Mouse (Mus musculus): ENCODE results near the gene Mob3b. TPM values are rescaled to one million over a fixed set of nuclear protein-coding genes. Genes with fewer than 3 reads are reported as not detected.

Gene Mob3b
- polyA plus RNA-seq, 1 experiment from 2014 or later: 16.1 TPM

- WGBS: 80% methylated on average over 10 of the region's 10 CpGs
- no peak overlapping the region for H3K4me3 ChIP-seq
- no peak for ATAC-seq (ENCODE audit: borderline replicate concordance, extremely low read depth, low FRiP score, low TSS enrichment)
- H3K4me1 ChIP-seq: no peaks in the 10 kb centered on the region
- H3K27ac ChIP-seq: no peak overlapping the region
- H3K4me2 ChIP-seq: no peak overlapping the region
- no peaks in the 10 kb centered on the region for H3K36me3 ChIP-seq
- H3K27me3 ChIP-seq: no peaks in the 10 kb centered on the region
- no peaks in the 10 kb centered on the region for H3K9me3 ChIP-seq
- no peak overlapping the region for H3K9ac ChIP-seq
Observed at GRCm38 (mm10) chr4:35145726-35146125, 11.6 kb downstream of the Mob3b start.

DNA sequence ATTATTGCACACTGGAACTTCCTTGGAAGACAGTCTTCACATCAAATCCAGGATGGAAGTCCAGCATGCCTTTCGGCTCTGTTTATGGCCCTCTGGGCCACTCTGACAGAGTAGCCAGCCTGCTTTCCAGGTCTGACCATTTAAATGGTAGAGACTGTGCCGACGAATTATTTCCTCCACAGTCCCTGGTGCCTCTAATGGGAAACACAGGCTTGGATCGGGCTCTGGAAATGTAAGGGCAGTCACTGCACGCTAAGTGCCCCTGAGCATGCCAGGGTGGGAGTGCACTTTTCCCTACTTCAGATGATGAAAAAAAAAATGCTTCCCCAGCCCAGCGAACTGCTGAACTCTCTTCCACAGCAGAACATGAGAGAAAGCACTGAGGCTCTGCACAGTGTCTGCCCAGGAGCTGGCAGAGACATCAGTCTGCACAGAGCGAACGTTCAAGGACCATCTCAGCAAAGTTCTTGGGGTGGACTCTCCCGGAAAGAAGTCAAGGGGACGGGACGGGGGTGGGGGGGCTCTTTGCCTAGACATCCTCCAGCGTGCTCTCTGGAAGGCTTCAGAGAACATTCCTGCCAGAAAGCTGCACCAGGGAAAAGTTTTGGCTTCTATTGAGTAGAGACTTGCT lies 13.7 kb downstream of the Mob3b start:
- H3K9ac ChIP-seq: no peak overlapping the region
- no peak overlapping the region for H3K4me2 ChIP-seq
- H3K36me3 ChIP-seq: no peaks in the 10 kb centered on the region
- no peak overlapping the region for H3K27ac ChIP-seq
- no peaks in the 10 kb centered on the region for H3K4me1 ChIP-seq
- no peaks in the 10 kb centered on the region for H3K9me3 ChIP-seq
- no peak overlapping the region for H3K4me3 ChIP-seq
- no peaks in the 10 kb centered on the region for H3K27me3 ChIP-seq
- ATAC-seq (ENCODE audit: borderline replicate concordance, extremely low read depth, low FRiP score, low TSS enrichment): no peak
- 57% methylated on average over 12 of the region's 12 CpGs for WGBS

DNA sequence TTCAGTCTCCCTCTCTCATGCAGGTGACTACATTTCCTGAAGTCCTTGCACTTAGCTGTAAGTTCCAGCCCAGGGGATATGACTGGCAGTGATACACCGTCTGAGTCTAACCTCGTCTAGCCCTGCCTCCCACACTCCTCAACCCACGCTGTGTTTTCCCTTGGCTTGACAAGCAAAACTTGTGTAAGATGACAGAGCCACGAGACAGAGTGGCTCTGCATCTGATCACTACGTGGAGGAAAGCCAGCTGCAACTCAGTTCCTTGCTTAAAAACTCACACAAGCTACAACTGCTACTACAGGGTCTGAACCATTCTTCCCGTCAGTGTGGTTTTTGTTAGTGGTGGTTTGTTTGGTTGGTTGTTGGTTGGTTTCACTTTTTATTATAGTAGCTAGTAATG lies 17.0 kb downstream of the Mob3b start:
- no peak overlapping the region for H3K27ac ChIP-seq
- no peak for ATAC-seq (ENCODE audit: borderline replicate concordance, extremely low read depth, low FRiP score, low TSS enrichment)
- no peak overlapping the region for H3K4me2 ChIP-seq
- H3K9me3 ChIP-seq: no peaks in the 10 kb centered on the region
- 51% methylated on average over 6 of the region's 6 CpGs for WGBS
- H3K36me3 ChIP-seq: no peaks in the 10 kb centered on the region
- H3K4me1 ChIP-seq: 0 out of 2 replicates have a peak, but pooled peaks cover 3% of the 10 kb centered on the region
- no peak overlapping the region for H3K4me3 ChIP-seq
- H3K9ac ChIP-seq: no peak overlapping the region
- H3K27me3 ChIP-seq: no peaks in the 10 kb centered on the region

- Histone ChIP-seq H3K4me3 (no peak overlapping the region), H3K27ac (no peak overlapping the region), H3K9ac (no peak overlapping the region), H3K4me1 (peaks cover 8% of the 10 kb centered on the region; the same call in 1 of the 2 replicates), H3K27me3 (no peaks in the 10 kb centered on the region), H3K36me3 (no peaks in the 10 kb centered on the region), H3K9me3 (no peaks in the 10 kb centered on the region), H3K4me2 (no peak overlapping the region)
- no peak for ATAC-seq (ENCODE audit: borderline replicate concordance, extremely low read depth, low FRiP score, low TSS enrichment)
- 55% methylated on average over 6 of the region's 6 CpGs for WGBS
Observed at GRCm38 (mm10) chr4:35138077-35138476, 19.2 kb downstream of the Mob3b start.

GRCm38 (mm10) chr4:35136996-35137395 lies 20.3 kb downstream of the Mob3b start:
- no peaks in the 10 kb centered on the region for H3K27me3 ChIP-seq
- H3K36me3 ChIP-seq: no peaks in the 10 kb centered on the region
- no peaks in the 10 kb centered on the region for H3K9me3 ChIP-seq
- H3K4me3 ChIP-seq: no peak overlapping the region
- H3K27ac ChIP-seq: no peak overlapping the region
- ATAC-seq (ENCODE audit: borderline replicate concordance, extremely low read depth, low FRiP score, low TSS enrichment): no peak
- no peak overlapping the region for H3K4me2 ChIP-seq
- 58% methylated on average over 8 of the region's 8 CpGs for WGBS
- H3K9ac ChIP-seq: no peak overlapping the region
- H3K4me1 ChIP-seq: peaks cover 8% of the 10 kb centered on the region; the same call in 1 of the 2 replicates

DNA sequence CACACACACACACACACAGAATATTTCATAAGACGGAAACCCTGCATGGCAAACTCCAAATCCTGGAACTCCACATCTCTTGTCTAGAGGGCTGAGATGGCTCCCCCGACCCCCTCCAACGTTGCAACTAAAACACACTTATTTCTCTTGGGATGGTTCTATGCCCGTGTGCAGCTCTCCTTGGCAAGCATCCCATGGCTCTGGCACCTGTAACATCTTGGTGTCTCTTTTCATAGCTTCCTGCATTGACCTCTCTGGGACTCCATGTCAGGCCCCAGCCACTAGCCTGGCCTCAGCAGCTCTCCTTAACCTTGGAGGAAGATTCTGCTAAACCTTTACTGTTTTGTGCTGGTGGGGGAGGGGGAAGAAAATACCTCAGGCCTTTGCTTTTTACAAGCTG lies 21.5 kb downstream of the Mob3b start:
- Histone ChIP-seq H3K4me2 (no peak overlapping the region), H3K9me3 (no peaks in the 10 kb centered on the region), H3K27ac (no peak overlapping the region), H3K4me1 (peaks cover 13% of the 10 kb centered on the region; the same call in 1 of the 2 replicates), H3K4me3 (no peak overlapping the region), H3K9ac (no peak overlapping the region), H3K27me3 (no peaks in the 10 kb centered on the region), H3K36me3 (no peaks in the 10 kb centered on the region)
- no peak for ATAC-seq (ENCODE audit: borderline replicate concordance, extremely low read depth, low FRiP score, low TSS enrichment)
- 76% methylated on average over 4 of the region's 4 CpGs for WGBS

DNA sequence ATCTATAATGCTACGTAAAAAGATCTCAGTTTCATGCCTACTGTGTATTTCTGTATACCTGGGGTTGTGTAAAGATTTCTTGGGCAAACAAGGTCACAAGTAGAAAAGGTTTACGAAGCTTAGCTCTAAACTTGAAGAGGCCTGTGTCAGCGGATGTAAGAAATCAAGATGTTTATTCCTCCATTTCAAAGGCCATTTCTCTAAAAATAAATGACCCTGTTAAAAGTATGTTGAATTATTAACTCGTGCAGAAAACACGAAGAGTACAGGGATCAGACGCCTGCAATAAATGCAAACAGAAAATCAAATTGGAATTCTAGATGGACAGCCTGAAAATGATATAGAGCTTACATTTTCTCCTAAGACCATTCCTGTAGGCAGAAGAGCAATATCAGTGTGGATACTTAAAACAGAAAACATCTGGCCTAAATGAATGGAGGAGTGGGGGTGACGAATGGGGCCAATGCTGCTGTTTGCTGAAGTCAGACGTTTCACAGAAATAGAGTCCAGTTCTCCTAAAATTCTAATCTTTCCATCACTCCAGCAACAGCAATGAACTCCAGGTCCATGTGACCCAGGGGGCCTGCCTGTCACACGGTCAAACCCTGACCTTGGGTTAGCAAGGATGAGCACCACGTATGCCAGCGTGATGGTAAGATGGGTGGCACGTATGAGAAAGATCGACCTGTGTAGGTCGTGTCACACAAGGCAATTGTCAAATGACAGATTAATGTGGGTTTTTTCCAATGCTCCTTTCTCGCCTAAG lies 22.3 kb downstream of the Mob3b start:
- no peaks in the 10 kb centered on the region for H3K36me3 ChIP-seq
- H3K27ac ChIP-seq: no peak overlapping the region
- H3K4me1 ChIP-seq: peaks cover 20% of the 10 kb centered on the region
- no peak overlapping the region for H3K9ac ChIP-seq
- ATAC-seq (ENCODE audit: borderline replicate concordance, extremely low read depth, low FRiP score, low TSS enrichment): no peak
- H3K27me3 ChIP-seq: no peaks in the 10 kb centered on the region
- H3K9me3 ChIP-seq: no peaks in the 10 kb centered on the region
- H3K4me3 ChIP-seq: no peak overlapping the region
- 48% methylated on average over 15 of the region's 15 CpGs for WGBS
- no peak overlapping the region for H3K4me2 ChIP-seq

DNA sequence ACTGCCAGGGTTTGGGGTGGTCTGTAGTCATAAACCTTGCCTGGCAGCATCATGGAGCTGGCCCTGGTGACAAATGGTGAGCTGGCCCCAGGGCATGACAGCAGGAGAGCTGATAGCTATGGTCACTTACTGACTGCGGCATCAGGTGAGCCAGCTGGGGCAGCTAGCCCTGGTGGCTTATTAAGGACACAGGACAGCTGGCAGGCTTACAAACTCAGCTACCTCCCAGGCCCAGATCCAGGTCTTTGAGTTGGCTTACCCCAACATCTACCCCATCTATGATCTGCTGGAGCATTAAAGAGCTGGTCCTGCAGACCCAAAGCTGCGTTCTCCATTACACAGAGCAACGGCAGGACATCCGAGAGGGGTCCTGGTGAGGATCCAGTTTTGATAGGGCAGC lies 23.9 kb downstream of the Mob3b start:
- Histone ChIP-seq H3K4me2 (no peak overlapping the region), H3K9ac (no peak overlapping the region), H3K27ac (no peak overlapping the region), H3K9me3 (no peaks in the 10 kb centered on the region), H3K36me3 (no peaks in the 10 kb centered on the region), H3K4me1 (peaks cover 26% of the 10 kb centered on the region), H3K4me3 (no peak overlapping the region), H3K27me3 (no peaks in the 10 kb centered on the region)
- ATAC-seq (ENCODE audit: borderline replicate concordance, extremely low read depth, low FRiP score, low TSS enrichment): no peak
- WGBS: 90% methylated on average over 4 of the region's 4 CpGs

GRCm38 (mm10) chr4:35131592-35131991 lies 25.7 kb downstream of the Mob3b start:
- Histone ChIP-seq H3K9ac (no peak overlapping the region), H3K4me2 (no peak overlapping the region), H3K27ac (no peak overlapping the region), H3K4me3 (no peak overlapping the region), H3K9me3 (no peaks in the 10 kb centered on the region), H3K4me1 (peaks cover 23% of the 10 kb centered on the region), H3K27me3 (no peaks in the 10 kb centered on the region), H3K36me3 (no peaks in the 10 kb centered on the region)
- 93% methylated on average over 4 of the region's 4 CpGs for WGBS
- no peak for ATAC-seq (ENCODE audit: borderline replicate concordance, extremely low read depth, low FRiP score, low TSS enrichment)

GRCm38 (mm10) chr4:35130411-35130948 lies 26.8 kb downstream of the Mob3b start:
- Histone ChIP-seq H3K9ac (no peak overlapping the region), H3K4me3 (no peak overlapping the region), H3K9me3 (no peaks in the 10 kb centered on the region), H3K27me3 (no peaks in the 10 kb centered on the region), H3K4me2 (no peak overlapping the region; the same call in 1 of the 2 replicates), H3K4me1 (peaks cover 25% of the 10 kb centered on the region), H3K27ac (peak overlapping the region; percentile 41), H3K36me3 (no peaks in the 10 kb centered on the region)
- peak; percentile 72; the same call in 1 of the 2 replicates for ATAC-seq (ENCODE audit: borderline replicate concordance, extremely low read depth, low FRiP score, low TSS enrichment)
- 6% methylated on average over 6 of the region's 6 CpGs for WGBS

- ATAC-seq (ENCODE audit: borderline replicate concordance, extremely low read depth, low FRiP score, low TSS enrichment): no peak
- H3K36me3 ChIP-seq: no peaks in the 10 kb centered on the region
- H3K4me3 ChIP-seq: no peak overlapping the region
- H3K9me3 ChIP-seq: no peaks in the 10 kb centered on the region
- no peak overlapping the region for H3K9ac ChIP-seq
- no peaks in the 10 kb centered on the region for H3K27me3 ChIP-seq
- H3K4me2 ChIP-seq: no peak overlapping the region
- H3K4me1 ChIP-seq: peaks cover 34% of the 10 kb centered on the region
- no peak overlapping the region for H3K27ac ChIP-seq
- WGBS: 35% methylated on average over 6 of the region's 6 CpGs
Observed at GRCm38 (mm10) chr4:35127759-35128158, 29.5 kb downstream of the Mob3b start.

DNA sequence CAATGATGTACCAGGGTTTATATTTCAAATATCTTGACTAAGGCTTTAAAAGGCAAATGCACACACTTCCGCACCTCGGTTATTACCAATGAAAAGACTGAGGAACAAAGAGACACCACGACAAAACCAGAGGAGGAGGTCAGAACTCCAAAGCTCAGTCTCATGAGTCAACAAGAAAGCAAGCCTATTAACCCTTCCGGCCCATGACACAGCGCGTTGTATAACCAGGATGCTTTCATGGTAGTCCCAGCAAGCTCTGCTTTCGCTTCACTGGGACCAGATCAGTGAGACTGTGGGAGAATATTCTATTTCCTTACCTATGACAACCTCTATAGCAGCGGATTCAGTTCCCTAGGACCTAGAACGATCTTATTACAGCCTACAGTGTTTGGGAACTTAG lies 30.5 kb downstream of the Mob3b start:
- H3K9ac ChIP-seq: no peak overlapping the region
- 80% methylated on average over 9 of the region's 9 CpGs for WGBS
- no peak overlapping the region for H3K4me3 ChIP-seq
- ATAC-seq (ENCODE audit: borderline replicate concordance, extremely low read depth, low FRiP score, low TSS enrichment): no peak
- no peaks in the 10 kb centered on the region for H3K36me3 ChIP-seq
- no peak overlapping the region for H3K4me2 ChIP-seq
- peaks cover 34% of the 10 kb centered on the region for H3K4me1 ChIP-seq
- no peak overlapping the region for H3K27ac ChIP-seq
- no peaks in the 10 kb centered on the region for H3K9me3 ChIP-seq
- H3K27me3 ChIP-seq: no peaks in the 10 kb centered on the region
